Mouse (Mus musculus) neural tube, embryonic 13.5 days (tissue): ENCODE data around the gene Tbc1d4. TPM values are rescaled to one million over a fixed set of nuclear protein-coding genes. Genes with fewer than 3 reads are reported as not detected.

Experiments
- ATAC-seq: fragments of 200-750 bp; cut with Nextera tagmentation; 2 replicates; pipeline ENCODE4 v1.8.0; 2017; ENCODE audit warnings: low read depth, mild to moderate bottlenecking, moderate TSS enrichment, moderate library complexity
- H3K27ac ChIP-seq: fragments of 300-500 bp; sonication (generic); replicated peaks from 2 replicates; pipeline ENCODE4 v1.5.1; 2015; ENCODE audit warnings: moderate library complexity, mild to moderate bottlenecking, inconsistent platforms
- H3K27me3 ChIP-seq: fragments of 300-500 bp; sonication (generic); 2 replicates; pipeline ENCODE4 v1.6.1; 2015; ENCODE audit warnings: mild to moderate bottlenecking, inconsistent platforms
- H3K36me3 ChIP-seq: fragments of 300-500 bp; sonication (generic); 2 replicates; pipeline ENCODE4 v1.6.1; 2015; ENCODE audit warnings: mild to moderate bottlenecking, inconsistent platforms
- H3K4me1 ChIP-seq: fragments of 300-500 bp; sonication (generic); replicated peaks from 2 replicates; pipeline ENCODE4 v1.6.1; 2015; ENCODE audit warnings: inconsistent platforms
- H3K4me2 ChIP-seq: fragments of 300-500 bp; sonication (generic); 2 replicates; pipeline ENCODE4 v1.6.1; 2015; ENCODE audit warnings: inconsistent platforms, mild to moderate bottlenecking, moderate library complexity
- H3K4me3 ChIP-seq: fragments of 300-500 bp; sonication (generic); 2 replicates; pipeline ENCODE4 v1.5.1; 2015; ENCODE audit warnings: mild to moderate bottlenecking, inconsistent platforms
- H3K9ac ChIP-seq: fragments of 300-500 bp; sonication (generic); 2 replicates; pipeline ENCODE4 v1.6.1; 2015; ENCODE audit warnings: moderate library complexity, mild to moderate bottlenecking, inconsistent platforms
- H3K9me3 ChIP-seq: fragments of 300-500 bp; sonication (generic); 2 replicates; pipeline ENCODE4 v1.6.1; 2016; ENCODE audit warnings: inconsistent platforms
- WGBS: fragments of 180-500 bp; shearing (Covaris S2); methylation state at CpG from one replicate; pipeline ENCODE4 v1.1.7; 2015; 5-methylcytosine and 5-hydroxymethylcytosine counted together
- polyA plus RNA-seq: library from polyadenylated mRNA; unstranded; fragments of >200 nt; fragmentation: Nextera tagmentation; extraction: Ambion mirVana; gene quantifications from 2 replicates; pipeline ENCODE4 v1.2.1, GENCODE M21; 2015

Tbc1d4 gene
- polyA plus RNA-seq: 5.4 and 6.9 TPM in 2 replicates

DNA sequence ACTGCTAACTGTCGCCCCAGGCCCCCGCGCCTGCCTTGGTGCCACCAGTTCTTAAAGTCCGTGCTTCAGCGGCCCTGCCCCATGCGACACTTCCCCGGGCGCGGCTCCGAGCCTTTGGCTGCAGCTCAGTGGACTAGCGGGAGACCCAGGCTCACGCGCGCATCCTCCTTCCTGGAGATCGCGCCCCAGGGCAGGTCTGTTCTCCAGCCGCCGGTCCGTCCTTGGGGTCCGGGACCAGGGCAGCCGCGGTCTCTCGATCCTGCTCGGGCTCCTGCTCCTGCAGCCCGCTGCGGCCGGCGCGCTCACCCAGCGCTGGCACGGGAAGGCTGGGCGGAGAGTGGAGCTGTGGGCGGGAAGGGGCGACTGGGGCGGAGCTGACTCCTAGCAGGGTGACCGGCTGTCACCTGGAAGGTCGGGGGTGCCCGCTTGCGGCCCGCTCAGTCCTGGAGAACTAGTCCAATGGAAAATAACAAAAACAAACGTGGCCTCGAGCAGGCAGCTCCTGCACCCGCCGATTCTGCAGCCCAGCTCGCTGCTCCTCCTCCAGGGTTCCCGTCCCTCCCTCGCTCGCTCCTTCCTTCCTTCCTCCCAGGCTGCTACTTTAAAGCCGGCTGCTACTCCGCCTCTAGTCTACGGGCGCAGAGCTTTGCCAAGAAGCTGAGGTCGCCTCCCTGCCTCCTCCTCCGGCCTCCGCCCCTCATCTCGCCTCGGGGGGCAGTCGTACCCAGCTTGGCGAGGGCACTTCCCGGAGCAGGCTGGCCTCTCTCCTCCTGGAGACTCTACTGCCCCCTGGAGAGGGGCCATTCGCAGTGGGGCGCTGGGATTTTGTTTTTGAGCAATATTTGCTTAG, at the start of gene Tbc1d4:
Gene Tbc1d4 (minus strand): TSS at position 673 of the 850 bp plus-strand sequence.
- no peaks in the 10 kb centered on the region for H3K9me3 ChIP-seq
- peaks cover 13% of the 10 kb centered on the region; the same call in 1 of the 2 replicates for H3K27me3 ChIP-seq
- H3K4me1 ChIP-seq: peaks cover 9% of the 10 kb centered on the region
- peak within 1 kb of the TSS; percentile 85 for H3K4me3 ChIP-seq
- under 1% methylated on average over 59 of the region's 62 CpGs for WGBS
- peak within 1 kb of the TSS; percentile 54 for H3K27ac ChIP-seq
- peak within 1 kb of the TSS; percentile 94 for H3K4me2 ChIP-seq
- peak within 1 kb of the TSS; percentile 79 for H3K9ac ChIP-seq
- no peaks in the 10 kb centered on the region for H3K36me3 ChIP-seq
- ATAC-seq: peak; percentile 90

DNA sequence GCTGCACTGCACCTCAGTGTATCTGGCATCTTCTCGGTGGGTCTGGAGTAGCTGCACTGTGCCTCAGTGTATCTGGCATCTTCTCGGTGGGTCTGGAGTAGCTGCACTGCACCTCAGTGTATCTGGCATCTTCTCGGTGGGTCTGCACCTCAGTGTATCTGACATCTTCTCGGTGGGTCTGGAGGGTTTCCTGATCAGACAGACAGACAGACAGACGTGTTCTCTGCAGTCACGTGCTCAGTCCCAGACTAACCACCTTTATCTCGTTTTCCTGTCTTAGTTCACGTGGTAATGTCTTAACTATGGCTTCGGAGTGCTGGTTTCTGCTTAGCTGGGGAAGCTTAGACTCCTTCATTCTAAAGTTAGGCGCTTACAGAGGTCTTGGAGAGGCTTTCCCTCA, 47.3 kb upstream of the Tbc1d4 start:
- Histone ChIP-seq H3K27ac (no peak overlapping the region), H3K9ac (no peak overlapping the region), H3K4me3 (no peak overlapping the region), H3K4me1 (peaks cover 26% of the 10 kb centered on the region), H3K9me3 (no peaks in the 10 kb centered on the region), H3K36me3 (peaks cover 10% of the 10 kb centered on the region; the same call in 1 of the 2 replicates), H3K27me3 (no peaks in the 10 kb centered on the region), H3K4me2 (no peak overlapping the region)
- 92% methylated on average over 10 of the region's 10 CpGs for WGBS
- ATAC-seq: no peak

DNA sequence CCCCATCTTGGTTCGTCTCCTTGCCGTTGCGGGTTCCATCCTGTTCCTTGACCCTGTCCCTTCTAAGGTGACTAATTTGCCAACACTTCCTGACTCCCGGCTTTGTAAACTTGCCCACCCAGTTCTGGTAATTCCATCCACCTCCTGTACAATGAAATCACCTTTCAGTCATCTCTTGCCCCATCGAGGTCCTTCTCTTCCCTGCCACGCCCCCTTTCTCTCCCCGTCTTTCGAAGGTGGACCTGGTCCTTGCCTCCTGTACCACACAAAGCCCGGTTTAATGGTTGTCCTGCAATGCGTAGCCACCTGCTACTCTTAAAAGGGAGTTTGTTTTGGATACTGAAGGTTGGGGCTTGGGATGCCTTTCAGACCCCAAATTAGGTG, 45.5 kb upstream of the Tbc1d4 start:
- WGBS: 0% methylated on average over 10 of the region's 10 CpGs
- no peaks in the 10 kb centered on the region for H3K27me3 ChIP-seq
- peak; percentile 24; the same call in 1 of the 2 replicates for ATAC-seq
- H3K4me2 ChIP-seq: peak overlapping the region; percentile 85
- H3K36me3 ChIP-seq: no peaks in the 10 kb centered on the region
- peak overlapping the region; percentile 94 for H3K9ac ChIP-seq
- H3K27ac ChIP-seq: peak overlapping the region; percentile 73; the same call in 1 of the 2 replicates
- no peaks in the 10 kb centered on the region for H3K9me3 ChIP-seq
- H3K4me3 ChIP-seq: peak overlapping the region; percentile 78
- H3K4me1 ChIP-seq: peaks cover 25% of the 10 kb centered on the region

DNA sequence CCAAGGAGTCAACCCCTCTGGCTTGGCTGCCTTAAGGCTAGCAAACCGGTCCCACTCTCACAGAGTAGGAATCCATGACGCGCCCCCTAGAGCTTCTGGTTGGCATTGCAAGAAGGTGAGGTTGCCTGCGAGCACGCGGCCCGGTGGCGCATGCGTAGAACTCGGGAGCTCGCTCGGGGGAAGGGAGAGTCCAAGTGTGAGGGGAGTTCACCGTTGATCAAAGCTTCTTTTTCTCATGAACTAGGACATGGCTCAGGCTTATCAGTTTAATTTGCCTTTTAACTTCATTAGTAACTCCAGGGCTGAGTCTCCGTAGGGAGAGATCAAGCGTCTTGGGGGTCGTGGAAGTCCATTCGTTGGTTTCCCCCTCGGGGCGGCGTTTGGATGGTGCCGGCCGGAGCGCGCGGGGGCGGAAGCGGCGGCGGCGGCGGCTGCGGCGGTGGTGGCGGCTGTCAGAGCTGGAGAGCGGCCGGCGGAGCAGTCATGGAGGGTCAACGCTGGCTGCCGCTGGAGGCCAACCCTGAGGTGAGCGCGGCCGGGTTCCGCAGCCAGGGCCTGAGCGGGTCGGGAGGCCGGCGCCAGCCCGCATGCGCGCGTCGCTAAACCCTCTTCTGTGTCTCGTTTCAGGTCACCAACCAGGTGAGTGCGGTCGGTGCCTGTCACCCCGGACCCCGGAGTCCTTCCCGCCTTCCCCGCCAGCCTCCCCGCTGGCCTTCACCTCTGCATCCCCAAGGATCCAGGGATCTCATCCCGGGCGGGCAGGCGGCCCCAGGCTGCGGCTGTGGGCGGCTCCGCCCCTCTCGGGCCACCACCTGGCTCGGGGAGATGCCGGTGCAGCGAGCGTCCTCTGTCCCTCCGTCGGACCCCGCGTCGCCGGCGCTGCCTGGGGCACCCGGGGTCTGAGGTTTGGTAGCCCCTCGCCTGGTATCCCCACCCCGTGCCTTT, 44.9 kb upstream of the Tbc1d4 start, which contains the start of gene Uchl3:
Gene Uchl3 (plus strand): TSS at position 387 of the 945 bp plus-strand sequence.
- WGBS: under 1% methylated on average over 67 of the region's 81 CpGs
- H3K4me3 ChIP-seq: peak within 1 kb of the TSS; percentile 78
- H3K27ac ChIP-seq: peak within 1 kb of the TSS; percentile 73
- H3K4me2 ChIP-seq: peak within 1 kb of the TSS; percentile 85
- peaks cover 19% of the 10 kb centered on the region for H3K4me1 ChIP-seq
- peak within 1 kb of the TSS; percentile 94 for H3K9ac ChIP-seq
- H3K36me3 ChIP-seq: no peaks in the 10 kb centered on the region
- no peaks in the 10 kb centered on the region for H3K9me3 ChIP-seq
- ATAC-seq: peak; percentile 91
- no peaks in the 10 kb centered on the region for H3K27me3 ChIP-seq

DNA sequence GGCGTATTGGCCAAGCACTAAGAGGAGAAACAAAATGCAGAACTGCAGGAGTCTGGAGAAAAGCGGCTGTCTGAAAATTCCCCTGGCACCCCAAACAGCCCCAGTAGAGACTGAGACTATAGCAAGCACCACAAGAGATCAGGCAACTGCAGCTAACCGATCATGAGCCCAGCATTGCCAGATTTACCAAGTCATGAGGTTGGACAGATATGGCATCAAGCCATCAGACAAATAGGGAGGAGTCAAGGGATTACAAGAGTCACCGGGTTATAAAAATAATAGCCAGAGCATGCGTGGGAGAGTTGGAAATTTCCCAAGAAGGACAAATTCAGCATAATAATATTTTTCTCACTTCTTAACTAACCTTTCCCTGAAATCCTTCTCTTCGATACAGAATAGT, 43.6 kb upstream of the Tbc1d4 start:
- WGBS: 93% methylated on average over 6 of the region's 6 CpGs
- H3K9ac ChIP-seq: no peak overlapping the region
- H3K4me1 ChIP-seq: peaks cover 17% of the 10 kb centered on the region
- ATAC-seq: no peak
- no peak overlapping the region for H3K4me3 ChIP-seq
- H3K27me3 ChIP-seq: no peaks in the 10 kb centered on the region
- H3K4me2 ChIP-seq: no peak overlapping the region
- H3K9me3 ChIP-seq: no peaks in the 10 kb centered on the region
- no peaks in the 10 kb centered on the region for H3K36me3 ChIP-seq
- no peak overlapping the region for H3K27ac ChIP-seq

DNA sequence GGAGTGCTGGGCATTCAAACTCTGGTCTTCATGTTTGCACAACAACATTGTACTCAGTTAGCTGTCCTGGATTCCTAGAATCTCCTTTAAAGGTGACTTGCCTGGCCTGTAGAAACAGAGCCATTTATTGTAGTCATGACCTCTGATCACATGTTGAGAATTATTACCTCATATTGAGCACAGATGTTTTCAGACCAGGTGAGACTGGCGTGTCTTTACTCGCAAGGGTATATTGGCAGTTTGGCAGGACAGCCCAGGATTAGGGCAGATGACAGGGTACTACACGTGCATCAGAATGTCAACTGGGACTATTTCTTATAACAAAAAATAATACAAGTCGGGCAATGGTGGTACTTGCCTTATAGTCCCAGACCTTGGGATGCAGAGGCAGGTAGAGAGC, 41.6 kb upstream of the Tbc1d4 start:
- Histone ChIP-seq H3K4me1 (peaks cover 11% of the 10 kb centered on the region), H3K9ac (no peak overlapping the region), H3K27me3 (no peaks in the 10 kb centered on the region), H3K9me3 (no peaks in the 10 kb centered on the region), H3K4me3 (no peak overlapping the region), H3K36me3 (no peaks in the 10 kb centered on the region), H3K27ac (no peak overlapping the region), H3K4me2 (no peak overlapping the region)
- 86% methylated on average over 4 of the region's 4 CpGs for WGBS
- ATAC-seq: no peak

DNA sequence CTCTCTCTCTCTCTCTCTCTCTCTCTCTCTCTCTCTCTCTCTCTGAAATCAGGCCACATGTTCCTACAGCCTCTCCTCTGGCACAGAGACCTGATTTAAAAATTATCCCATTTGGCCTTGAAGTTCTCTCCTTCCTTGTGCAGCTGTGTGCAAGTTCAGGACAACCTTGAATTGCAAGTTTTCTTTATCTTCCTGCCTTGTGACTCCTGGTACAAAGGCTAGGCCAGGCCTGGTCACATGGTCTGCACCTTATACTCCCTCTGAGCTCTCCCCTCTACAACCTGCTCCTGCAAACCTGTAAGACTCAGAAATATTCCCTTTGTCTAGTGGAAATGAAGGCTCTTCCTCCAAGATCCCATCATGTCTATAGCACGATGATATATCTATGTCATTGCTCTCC, 36.0 kb upstream of the Tbc1d4 start:
- Histone ChIP-seq H3K27me3 (no peaks in the 10 kb centered on the region), H3K36me3 (no peaks in the 10 kb centered on the region), H3K4me2 (no peak overlapping the region), H3K27ac (no peak overlapping the region), H3K9me3 (no peaks in the 10 kb centered on the region), H3K9ac (no peak overlapping the region), H3K4me3 (no peak overlapping the region), H3K4me1 (no peaks in the 10 kb centered on the region)
- no peak for ATAC-seq
- 86% methylated on average over 1 of the region's 1 CpGs for WGBS

DNA sequence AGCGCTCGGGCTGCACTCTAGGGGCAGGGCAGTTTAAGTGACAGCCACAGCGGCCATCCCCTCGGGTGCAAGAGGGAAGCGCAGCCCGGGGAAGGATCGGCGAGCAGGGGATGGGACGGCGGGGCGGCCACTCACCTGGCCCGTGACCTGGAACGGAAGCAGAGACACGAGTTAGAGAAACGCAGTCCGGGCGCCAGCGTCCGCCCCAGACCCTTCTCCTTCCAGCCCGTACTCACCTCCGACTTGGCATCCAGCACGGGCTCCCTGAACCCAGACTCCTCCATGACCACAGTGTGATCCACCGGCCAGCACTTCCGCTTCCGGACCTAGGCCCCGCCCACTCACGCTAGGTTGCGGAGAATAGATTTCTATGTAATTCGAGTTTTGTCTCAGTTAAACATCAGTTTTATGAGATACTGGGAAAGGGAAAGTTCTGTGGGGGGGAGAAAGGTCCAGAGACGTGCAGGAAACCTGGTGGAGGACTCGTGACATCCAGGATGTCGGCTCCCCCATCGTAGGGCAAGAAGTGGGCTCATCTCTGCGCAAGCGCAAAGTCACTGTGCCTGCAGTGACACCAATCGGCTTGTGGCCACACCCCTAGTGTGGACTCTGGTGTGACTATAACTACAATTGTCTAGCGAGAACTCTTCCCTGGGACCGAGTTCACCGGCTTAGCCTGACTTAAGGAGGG, 31.3 kb upstream of the Tbc1d4 start, which contains the start of gene Commd6:
Gene Commd6 (minus strand): TSS at position 534 of the 691 bp plus-strand sequence.
- Histone ChIP-seq H3K27ac (peak within 1 kb of the TSS; percentile 87), H3K36me3 (peaks cover 5% of the 10 kb centered on the region; the same call in 1 of the 2 replicates), H3K9me3 (no peaks in the 10 kb centered on the region), H3K4me2 (peak within 1 kb of the TSS; percentile 84), H3K4me1 (peaks cover 12% of the 10 kb centered on the region), H3K4me3 (peak within 1 kb of the TSS; percentile 81), H3K27me3 (no peaks in the 10 kb centered on the region), H3K9ac (peak within 1 kb of the TSS; percentile 87)
- WGBS: under 1% methylated on average over 39 of the region's 39 CpGs
- ATAC-seq: peak; percentile 99

DNA sequence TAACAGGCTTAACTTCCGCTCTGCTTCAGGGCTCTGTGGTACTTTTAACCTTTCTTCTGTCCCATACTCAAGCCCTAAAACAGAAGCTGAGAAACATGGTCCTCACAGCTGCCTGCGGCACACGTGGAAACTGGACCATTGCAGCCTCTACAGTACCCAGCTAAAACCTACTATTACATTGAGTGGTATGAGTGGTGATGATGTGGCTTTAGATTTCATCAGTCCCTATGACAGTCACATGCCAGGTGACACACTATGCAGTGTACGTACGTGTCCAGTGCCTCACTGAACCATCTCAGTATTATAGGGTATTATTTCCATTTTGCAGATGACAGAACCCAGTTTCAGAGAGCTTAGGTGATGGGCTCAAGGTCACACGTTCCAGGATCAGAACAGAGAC, 28.4 kb upstream of the Tbc1d4 start:
- H3K36me3 ChIP-seq: peaks cover 29% of the 10 kb centered on the region
- H3K9ac ChIP-seq: no peak overlapping the region
- H3K9me3 ChIP-seq: no peaks in the 10 kb centered on the region
- H3K4me2 ChIP-seq: no peak overlapping the region
- no peak for ATAC-seq
- H3K4me1 ChIP-seq: peaks cover 12% of the 10 kb centered on the region
- WGBS: 90% methylated on average over 6 of the region's 6 CpGs
- H3K27ac ChIP-seq: no peak overlapping the region
- H3K27me3 ChIP-seq: no peaks in the 10 kb centered on the region
- no peak overlapping the region for H3K4me3 ChIP-seq

DNA sequence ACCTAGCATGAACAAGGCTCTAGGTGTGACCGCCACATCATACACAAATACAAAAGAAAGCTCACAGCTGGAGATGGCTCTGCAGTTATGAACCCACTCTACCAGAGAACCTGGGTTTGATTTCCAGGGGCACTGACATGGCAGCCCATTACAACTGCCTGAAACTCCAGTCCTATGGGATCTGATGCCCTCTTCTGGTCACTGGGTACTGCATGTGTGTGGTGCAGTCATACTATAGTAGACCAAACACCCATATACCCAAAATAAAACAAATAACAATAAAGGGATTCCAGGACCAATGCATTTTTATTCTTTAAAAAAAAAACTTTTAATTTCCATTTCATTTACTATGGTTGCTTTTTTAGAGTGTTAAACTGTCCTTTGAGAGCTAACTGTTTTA, 26.8 kb upstream of the Tbc1d4 start:
- H3K4me1 ChIP-seq: peaks cover 12% of the 10 kb centered on the region
- no peak overlapping the region for H3K9ac ChIP-seq
- H3K27me3 ChIP-seq: no peaks in the 10 kb centered on the region
- H3K4me2 ChIP-seq: no peak overlapping the region
- no peaks in the 10 kb centered on the region for H3K9me3 ChIP-seq
- no peak overlapping the region for H3K27ac ChIP-seq
- no peak overlapping the region for H3K4me3 ChIP-seq
- ATAC-seq: no peak
- WGBS: 97% methylated on average over 1 of the region's 1 CpGs
- peaks cover 37% of the 10 kb centered on the region for H3K36me3 ChIP-seq

DNA sequence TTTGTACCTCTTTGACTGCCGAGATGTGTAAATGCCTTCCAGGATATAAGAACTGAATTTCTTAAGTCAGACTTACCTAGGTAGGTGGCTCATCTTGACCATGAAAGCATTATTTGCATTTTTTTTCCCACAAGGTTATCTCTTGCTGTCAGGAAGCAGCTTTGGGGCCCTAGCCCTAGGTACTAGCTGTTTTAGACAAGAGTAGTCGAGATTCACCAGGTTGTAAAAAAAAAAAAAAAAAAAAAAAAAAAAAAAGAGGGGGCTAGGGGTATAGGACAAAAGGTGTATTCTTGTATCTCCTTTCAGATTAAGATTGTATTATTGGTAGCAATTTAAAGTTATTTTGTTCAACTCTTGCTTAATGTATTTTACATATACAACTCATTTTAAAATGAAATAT, 21.6 kb upstream of the Tbc1d4 start:
- H3K27me3 ChIP-seq: no peaks in the 10 kb centered on the region
- ATAC-seq: no peak
- no peaks in the 10 kb centered on the region for H3K4me1 ChIP-seq
- no peaks in the 10 kb centered on the region for H3K9me3 ChIP-seq
- 85% methylated on average over 2 of the region's 2 CpGs for WGBS
- no peak overlapping the region for H3K9ac ChIP-seq
- no peak overlapping the region for H3K4me2 ChIP-seq
- no peak overlapping the region for H3K4me3 ChIP-seq
- no peak overlapping the region for H3K27ac ChIP-seq
- H3K36me3 ChIP-seq: peaks cover 35% of the 10 kb centered on the region
